Mouse (Mus musculus) CH12.LX (cell line): ENCODE measurements around the gene Megf8. TPM values are rescaled to one million over a fixed set of nuclear protein-coding genes. Genes with fewer than 3 reads are reported as not detected.

Experiments
- DNase-seq: peaks from one replicate; pipeline ENCODE4 v3.0.0-alpha.2; 2013; ENCODE audit errors: extremely low read depth
- H3K27ac ChIP-seq: 2 replicates; pipeline ENCODE4 v1.5.1; 2012; ENCODE audit warnings: low read depth, mild to moderate bottlenecking, control low read depth, moderate library complexity; ENCODE audit not compliant: insufficient read depth
- H3K27me3 ChIP-seq: replicated peaks from 2 replicates; pipeline ENCODE3; 2012; ENCODE audit warnings: inconsistent platforms
- H3K36me3 ChIP-seq, 2 experiments: replicated peaks in 1 of 2; 2 replicates each; pipeline versions ENCODE3 to v1.6.1; 2012; ENCODE audit warnings: inconsistent platforms in 1 of 2, low read length in 1 of 2, mild to moderate bottlenecking in 1 of 2, mixed read lengths in 1 of 2, moderate library complexity in 1 of 2; ENCODE audit not compliant: control insufficient read depth in 1 of 2, insufficient read depth in 1 of 2
- H3K4me1 ChIP-seq, 2 experiments: 2 replicates each; pipeline ENCODE4 v1.6.1; 2012; ENCODE audit warnings: inconsistent platforms in 1 of 2, moderate library complexity in 1 of 2; ENCODE audit not compliant: insufficient read depth in 2 of 2, control insufficient read depth in 1 of 2
- H3K4me2 ChIP-seq: 2 replicates; pipeline ENCODE4 v1.6.1; 2012; ENCODE audit warnings: low read depth, mild to moderate bottlenecking, control low read depth; ENCODE audit not compliant: poor library complexity, insufficient read depth, severe bottlenecking
- H3K4me3 ChIP-seq, 3 experiments: fragments of 150-350 bp in 1 of 3; sonication (generic) in 1 of 3; replicated peaks in 1 of 3; 2 replicates each; pipeline versions ENCODE3 to v1.5.1; 2011 to 2012; ENCODE audit warnings: low read depth in 2 of 3, low read length in 2 of 3, mild to moderate bottlenecking in 2 of 3, moderate library complexity in 2 of 3, control low read depth in 1 of 3, improper control_type of control experiment in 1 of 3, inconsistent platforms in 1 of 3, mixed read lengths in 1 of 3; ENCODE audit not compliant: poor library complexity in 1 of 3
- H3K79me2 ChIP-seq: replicated peaks from 2 replicates; pipeline ENCODE4 v1.6.1; 2012; ENCODE audit warnings: mild to moderate bottlenecking, moderate library complexity; ENCODE audit not compliant: control insufficient read depth, poor library complexity, insufficient read depth, severe bottlenecking; ENCODE audit errors: extremely low read depth
- H3K9ac ChIP-seq: 2 replicates; pipeline ENCODE4 v1.6.1; 2012; ENCODE audit warnings: low read depth, mild to moderate bottlenecking, control low read depth, moderate library complexity; ENCODE audit not compliant: insufficient read depth
- H3K9me3 ChIP-seq: replicated peaks from 2 replicates; pipeline ENCODE3; 2012; ENCODE audit warnings: low read length, inconsistent platforms, mixed read lengths
- BHLHE40 ChIP-seq: IDR thresholded peaks from 2 replicates; pipeline ENCODE4 v1.6.1; 2011; ENCODE audit warnings: mild to moderate bottlenecking, low read depth, low read length, improper control_type of control experiment
- CHD2 ChIP-seq: IDR thresholded peaks from 2 replicates; pipeline ENCODE4 v1.6.1; 2011; ENCODE audit warnings: low read length, improper control_type of control experiment
- CTCF ChIP-seq, 2 experiments: IDR thresholded peaks in 1 of 2; conservative IDR thresholded peaks in 1 of 2; 2 replicates each; pipeline ENCODE4 v1.5.1; 2011 to 2012; ENCODE audit warnings: low read depth in 2 of 2, low read length in 2 of 2, improper control_type of control experiment in 1 of 2, inconsistent platforms in 1 of 2, mild to moderate bottlenecking in 1 of 2, moderate library complexity in 1 of 2
- E2F4 ChIP-seq: IDR thresholded peaks from 2 replicates; pipeline ENCODE4 v1.6.1; 2011; ENCODE audit warnings: low read depth, low read length, improper control_type of control experiment; ENCODE audit not compliant: insufficient replicate concordance
- ELF1 ChIP-seq: IDR thresholded peaks from 2 replicates; pipeline ENCODE4 v1.6.1; 2014; ENCODE audit warnings: low read depth, mild to moderate bottlenecking, inconsistent platforms, low read length, improper control_type of control experiment
- GABPA ChIP-seq: IDR thresholded peaks from 2 replicates; pipeline ENCODE4 v1.6.1; 2012; ENCODE audit warnings: low read depth, low read length, improper control_type of control experiment, inconsistent platforms; ENCODE audit not compliant: insufficient replicate concordance
- HCFC1 ChIP-seq: IDR thresholded peaks from 2 replicates; pipeline ENCODE4 v1.6.1; 2012; ENCODE audit warnings: low read depth, mild to moderate bottlenecking, inconsistent platforms, low read length, improper control_type of control experiment
- KAT2A ChIP-seq: IDR thresholded peaks from 2 replicates; pipeline ENCODE4 v1.6.1; 2012; ENCODE audit warnings: low read length, improper control_type of control experiment, inconsistent platforms; ENCODE audit not compliant: insufficient replicate concordance
- MAZ ChIP-seq: IDR thresholded peaks from 2 replicates; pipeline ENCODE4 v1.6.1; 2012; ENCODE audit warnings: low read depth, mild to moderate bottlenecking, inconsistent platforms, low read length, improper control_type of control experiment, moderate library complexity
- MYC ChIP-seq: IDR thresholded peaks from 2 replicates; pipeline ENCODE4 v1.6.1; 2011; ENCODE audit warnings: low read depth, mild to moderate bottlenecking, improper control_type of control experiment, low read length
- NELFE ChIP-seq: IDR thresholded peaks from 2 replicates; pipeline ENCODE4 v1.6.1; 2011; ENCODE audit warnings: low read depth, low read length, improper control_type of control experiment
- POLR2A ChIP-seq: IDR thresholded peaks from 2 replicates; pipeline ENCODE4 v1.6.1; 2011; ENCODE audit warnings: low read depth, mild to moderate bottlenecking, improper control_type of control experiment, low read length
- SMC3 ChIP-seq: IDR thresholded peaks from 2 replicates; pipeline ENCODE4 v1.6.1; 2011; ENCODE audit warnings: low read depth, low read length, improper control_type of control experiment
- TCF12 ChIP-seq: IDR thresholded peaks from 2 replicates; pipeline ENCODE4 v1.6.1; 2014; ENCODE audit warnings: low read depth, mild to moderate bottlenecking, inconsistent platforms, low read length, improper control_type of control experiment
- USF1 ChIP-seq: IDR thresholded peaks from 2 replicates; pipeline ENCODE4 v1.6.1; 2014; ENCODE audit warnings: low read depth, mild to moderate bottlenecking, inconsistent platforms, low read length, improper control_type of control experiment
- ZKSCAN1 ChIP-seq: IDR thresholded peaks from 2 replicates; pipeline ENCODE4 v1.6.1; 2012; ENCODE audit warnings: low read depth, inconsistent platforms, low read length, improper control_type of control experiment, borderline replicate concordance
- ZNF384 ChIP-seq: IDR thresholded peaks from 2 replicates; pipeline ENCODE4 v1.6.1; 2012; ENCODE audit warnings: low read depth, low read length, improper control_type of control experiment, inconsistent platforms
- dilution Hi-C: fragments of 300-500 bp; cut with MboI; formaldehyde crosslinking; loops from 2 replicates; pipeline ENCODE4 v1.14.3; 2020; ENCODE audit warnings: low sequenced_read_pairs; ENCODE audit not compliant: extremely low pct_unique_long_range_greater_than_20kb, extremely low pct_ligation_motif_present
- in situ Hi-C: fragments of 300-500 bp; cut with MboI; formaldehyde crosslinking; loops from 3 replicates; pipeline ENCODE4 v1.14.3; 2019; ENCODE audit warnings: low sequenced_read_pairs, low pct_ligation_motif_present, low pct_unique_long_range_greater_than_20kb, mixed read lengths
- polyA plus RNA-seq: library from polyadenylated mRNA; unstranded; fragments of >175 nt; gene quantifications from 2 replicates; pipeline ENCODE4 v1.2.1, GENCODE M21; 2012; ENCODE audit warnings: low read depth; ENCODE audit not compliant: insufficient read length
- total RNA-seq, 2 experiments: library from RNA; depleted of rRNA; stranded (reverse); fragments of 300-350 nt in 1 of 2; fragments of >200 nt in 1 of 2; gene quantifications; 2 replicates each; pipeline ENCODE4 v1.2.3; 2012 to 2014

The Megf8 gene
- total and polyA plus RNA-seq, 3 experiments, result 0.62 to 1.7 (median 1.2) TPM

- dilution Hi-C loops, result no loop called here
- TF ChIP-seq MAZ (no peak), MYC (no peak)
- H3K27me3 ChIP-seq, result peaks cover 55% of the 10 kb centered on the region
These were observed 13.8 kb upstream of the Megf8 start for GRCm38 (mm10) chr7:25303003-25303684.

GRCm38 (mm10) chr7:25303685-25304006 is 13.3 kb upstream of the Megf8 start:
- H3K4me3 ChIP-seq, result no peak overlapping the region
- no peak overlapping the region for H3K9ac ChIP-seq
- H3K36me3 ChIP-seq, result no peaks in the 10 kb centered on the region
- no peak overlapping the region for H3K4me2 ChIP-seq
- H3K79me2 ChIP-seq, result no peaks in the 10 kb centered on the region
- DNase-seq, result no peak
- no peak overlapping the region for H3K27ac ChIP-seq
- in situ Hi-C loops (no loop called here), dilution Hi-C loops (no loop called here)
- TF ChIP-seq ZNF384 (no peak), TCF12 (no peak), ELF1 (no peak), KAT2A (no peak), ZKSCAN1 (no peak), MYC (no peak), USF1 (no peak), POLR2A (no peak), CHD2 (no peak), E2F4 (no peak), SMC3 (no peak), HCFC1 (no peak), CTCF (conservative IDR thresholded peaks at IDR 0.05 in 1 of 2, IDR thresholded peaks at IDR 0.05 in 1 of 2; ENCODE audit: low read depth in 2 of 2, low read length in 2 of 2) (no peak), NELFE (no peak), BHLHE40 (no peak), MAZ (no peak), GABPA (no peak)
- H3K9me3 ChIP-seq, result no peaks in the 10 kb centered on the region
- peaks cover 60% of the 10 kb centered on the region for H3K27me3 ChIP-seq
- H3K4me1 ChIP-seq, result peaks cover 2 to 4% of the 10 kb centered on the region in 2 experiments; a peak in 2 of 4 replicates

More at GRCm38 (mm10) chr7:25303003-25303684, 13.8 kb upstream of the Megf8 start:
- H3K4me3 ChIP-seq, result no peak overlapping the region
- no peak for DNase-seq
- no peak overlapping the region for H3K4me2 ChIP-seq
- no peaks in the 10 kb centered on the region for H3K79me2 ChIP-seq
- no peaks in the 10 kb centered on the region for H3K9me3 ChIP-seq
- no peak overlapping the region for H3K9ac ChIP-seq
- peaks cover 3 to 9% of the 10 kb centered on the region in 2 experiments; a peak in 2 of 4 replicates for H3K4me1 ChIP-seq
- no peak overlapping the region for H3K27ac ChIP-seq
- in situ Hi-C loops, result no loop called here
- H3K36me3 ChIP-seq, result no peaks in the 10 kb centered on the region
